Mouse (Mus musculus): ENCODE results near the gene Hdac10. TPM values are rescaled to one million over a fixed set of nuclear protein-coding genes. Genes with fewer than 3 reads are reported as not detected.
A peak's percentile ranks its signal among the peaks of the same experiment; 100 is the strongest.

Hdac10 gene
- polyA plus RNA-seq, 1 experiment from 2014 or later, result 22.1 TPM

- Histone ChIP-seq H3K9me3 (ENCODE audit: control insufficient read depth, low read length) (no peaks in the 10 kb centered on the region), H3K9ac (replicated peaks; ENCODE audit: low read depth, low read length) (peak overlapping the region; percentile 70), H3K4me3 (ENCODE audit: low read depth, low read length) (peak overlapping the region; percentile 43), H3K27ac (ENCODE audit: low read depth, low read length) (peak overlapping the region; percentile 79), H3K4me2 (ENCODE audit: low read depth, low read length) (peak overlapping the region; percentile 97), H3K36me3 (ENCODE audit: control insufficient read depth, insufficient read depth, low read length) (peaks cover 8% of the 10 kb centered on the region), H3K27me3 (ENCODE audit: control insufficient read depth, insufficient read depth, low read length) (no peaks in the 10 kb centered on the region), H3K4me1 (ENCODE audit: control insufficient read depth, insufficient read depth, low read length) (peaks cover 62% of the 10 kb centered on the region)
- 26% methylated on average over 17 of the region's 17 CpGs for WGBS
- no peak for ATAC-seq (ENCODE audit: low read depth)
Measured at GRCm38 (mm10) chr15:89172276-89172935, 43.9 kb upstream of the Hdac10 start.

GRCm38 (mm10) chr15:89171526-89172051, 43.1 kb upstream of the Hdac10 start:
- Histone ChIP-seq H3K4me1 (ENCODE audit: control insufficient read depth, insufficient read depth, low read length) (peaks cover 54% of the 10 kb centered on the region), H3K4me2 (ENCODE audit: low read depth, low read length) (no peak overlapping the region), H3K9me3 (ENCODE audit: control insufficient read depth, low read length) (no peaks in the 10 kb centered on the region), H3K36me3 (ENCODE audit: control insufficient read depth, insufficient read depth, low read length) (peaks cover 16% of the 10 kb centered on the region), H3K4me3 (ENCODE audit: low read depth, low read length) (no peak overlapping the region), H3K9ac (replicated peaks; ENCODE audit: low read depth, low read length) (no peak overlapping the region), H3K27me3 (ENCODE audit: control insufficient read depth, insufficient read depth, low read length) (no peaks in the 10 kb centered on the region), H3K27ac (ENCODE audit: low read depth, low read length) (no peak overlapping the region)
- WGBS, result 97% methylated on average over 5 of the region's 5 CpGs
- ATAC-seq (ENCODE audit: low read depth), result no peak

- peaks cover 46% of the 10 kb centered on the region for H3K4me1 ChIP-seq (ENCODE audit: control insufficient read depth, insufficient read depth, low read length)
- H3K9ac ChIP-seq (replicated peaks; ENCODE audit: low read depth, low read length), result no peak overlapping the region; the same call in 1 of the 2 replicates
- 71% methylated on average over 3 of the region's 3 CpGs for WGBS
- ATAC-seq (ENCODE audit: low read depth), result no peak
- H3K4me2 ChIP-seq (ENCODE audit: low read depth, low read length), result no peak overlapping the region
- 0 out of 2 replicates have a peak overlapping the region, but pooled peaks have one; percentile 22 for H3K27ac ChIP-seq (ENCODE audit: low read depth, low read length)
- H3K27me3 ChIP-seq (ENCODE audit: control insufficient read depth, insufficient read depth, low read length), result no peaks in the 10 kb centered on the region
- H3K9me3 ChIP-seq (ENCODE audit: control insufficient read depth, low read length), result no peaks in the 10 kb centered on the region
- H3K4me3 ChIP-seq (ENCODE audit: low read depth, low read length), result no peak overlapping the region
- H3K36me3 ChIP-seq (ENCODE audit: control insufficient read depth, insufficient read depth, low read length), result peaks cover 30% of the 10 kb centered on the region
Measured at GRCm38 (mm10) chr15:89170102-89170501, 41.6 kb upstream of the Hdac10 start.

- Histone ChIP-seq H3K9ac (replicated peaks; ENCODE audit: low read depth, low read length) (no peak overlapping the region), H3K27me3 (ENCODE audit: control insufficient read depth, insufficient read depth, low read length) (no peaks in the 10 kb centered on the region), H3K4me1 (ENCODE audit: control insufficient read depth, insufficient read depth, low read length) (peaks cover 40% of the 10 kb centered on the region), H3K27ac (ENCODE audit: low read depth, low read length) (peak overlapping the region; percentile 35; the same call in 1 of the 2 replicates), H3K4me3 (ENCODE audit: low read depth, low read length) (no peak overlapping the region), H3K9me3 (ENCODE audit: control insufficient read depth, low read length) (no peaks in the 10 kb centered on the region), H3K36me3 (ENCODE audit: control insufficient read depth, insufficient read depth, low read length) (peaks cover 37% of the 10 kb centered on the region), H3K4me2 (ENCODE audit: low read depth, low read length) (no peak overlapping the region)
- WGBS, result 0% methylated on average over 10 of the region's 10 CpGs
- peak; percentile 44; the same call in 1 of the 2 replicates for ATAC-seq (ENCODE audit: low read depth)
Measured at GRCm38 (mm10) chr15:89169431-89169830, 40.9 kb upstream of the Hdac10 start.

- Histone ChIP-seq H3K36me3 (ENCODE audit: control insufficient read depth, insufficient read depth, low read length) (peaks cover 42% of the 10 kb centered on the region), H3K4me3 (ENCODE audit: low read depth, low read length) (no peak overlapping the region), H3K27ac (ENCODE audit: low read depth, low read length) (peak overlapping the region; percentile 7; the same call in 1 of the 2 replicates), H3K9ac (replicated peaks; ENCODE audit: low read depth, low read length) (no peak overlapping the region), H3K4me2 (ENCODE audit: low read depth, low read length) (no peak overlapping the region), H3K4me1 (ENCODE audit: control insufficient read depth, insufficient read depth, low read length) (peaks cover 35% of the 10 kb centered on the region), H3K27me3 (ENCODE audit: control insufficient read depth, insufficient read depth, low read length) (no peaks in the 10 kb centered on the region), H3K9me3 (ENCODE audit: control insufficient read depth, low read length) (no peaks in the 10 kb centered on the region)
- no peak for ATAC-seq (ENCODE audit: low read depth)
- 56% methylated on average over 10 of the region's 10 CpGs for WGBS
Measured at GRCm38 (mm10) chr15:89168922-89169321, 40.4 kb upstream of the Hdac10 start.

- Histone ChIP-seq H3K4me2 (ENCODE audit: low read depth, low read length) (no peak overlapping the region), H3K36me3 (ENCODE audit: control insufficient read depth, insufficient read depth, low read length) (peaks cover 70% of the 10 kb centered on the region), H3K4me3 (ENCODE audit: low read depth, low read length) (no peak overlapping the region), H3K27me3 (ENCODE audit: control insufficient read depth, insufficient read depth, low read length) (no peaks in the 10 kb centered on the region), H3K9ac (replicated peaks; ENCODE audit: low read depth, low read length) (no peak overlapping the region), H3K27ac (ENCODE audit: low read depth, low read length) (no peak overlapping the region), H3K9me3 (ENCODE audit: control insufficient read depth, low read length) (no peaks in the 10 kb centered on the region), H3K4me1 (ENCODE audit: control insufficient read depth, insufficient read depth, low read length) (peaks cover 15% of the 10 kb centered on the region)
- no peak for ATAC-seq (ENCODE audit: low read depth)
- 93% methylated on average over 12 of the region's 12 CpGs for WGBS
Measured at GRCm38 (mm10) chr15:89165478-89165877, 37.0 kb upstream of the Hdac10 start.

- no peaks in the 10 kb centered on the region for H3K4me1 ChIP-seq (ENCODE audit: control insufficient read depth, insufficient read depth, low read length)
- H3K9me3 ChIP-seq (ENCODE audit: control insufficient read depth, low read length), result no peaks in the 10 kb centered on the region
- WGBS, result 89% methylated on average over 8 of the region's 9 CpGs
- H3K9ac ChIP-seq (replicated peaks; ENCODE audit: low read depth, low read length), result no peak overlapping the region
- H3K27me3 ChIP-seq (ENCODE audit: control insufficient read depth, insufficient read depth, low read length), result no peaks in the 10 kb centered on the region
- H3K4me2 ChIP-seq (ENCODE audit: low read depth, low read length), result no peak overlapping the region
- no peak for ATAC-seq (ENCODE audit: low read depth)
- H3K36me3 ChIP-seq (ENCODE audit: control insufficient read depth, insufficient read depth, low read length), result peaks cover 94% of the 10 kb centered on the region
- no peak overlapping the region for H3K27ac ChIP-seq (ENCODE audit: low read depth, low read length)
- H3K4me3 ChIP-seq (ENCODE audit: low read depth, low read length), result no peak overlapping the region
Measured at GRCm38 (mm10) chr15:89161397-89161796, 32.9 kb upstream of the Hdac10 start.

- H3K4me1 ChIP-seq (ENCODE audit: control insufficient read depth, insufficient read depth, low read length), result no peaks in the 10 kb centered on the region
- no peak overlapping the region for H3K9ac ChIP-seq (replicated peaks; ENCODE audit: low read depth, low read length)
- H3K9me3 ChIP-seq (ENCODE audit: control insufficient read depth, low read length), result no peaks in the 10 kb centered on the region
- H3K27ac ChIP-seq (ENCODE audit: low read depth, low read length), result no peak overlapping the region
- H3K27me3 ChIP-seq (ENCODE audit: control insufficient read depth, insufficient read depth, low read length), result no peaks in the 10 kb centered on the region
- H3K4me2 ChIP-seq (ENCODE audit: low read depth, low read length), result no peak overlapping the region
- no peak overlapping the region for H3K4me3 ChIP-seq (ENCODE audit: low read depth, low read length)
- no peak for ATAC-seq (ENCODE audit: low read depth)
- WGBS, result 94% methylated on average over 16 of the region's 16 CpGs
- peaks cover 89% of the 10 kb centered on the region for H3K36me3 ChIP-seq (ENCODE audit: control insufficient read depth, insufficient read depth, low read length)
Measured at GRCm38 (mm10) chr15:89158516-89158915, 30.0 kb upstream of the Hdac10 start.

- WGBS, result 68% methylated on average over 7 of the region's 7 CpGs
- no peak overlapping the region for H3K4me3 ChIP-seq (ENCODE audit: low read depth, low read length)
- no peak overlapping the region for H3K9ac ChIP-seq (replicated peaks; ENCODE audit: low read depth, low read length)
- ATAC-seq (ENCODE audit: low read depth), result no peak
- H3K4me2 ChIP-seq (ENCODE audit: low read depth, low read length), result no peak overlapping the region
- peaks cover 87% of the 10 kb centered on the region for H3K36me3 ChIP-seq (ENCODE audit: control insufficient read depth, insufficient read depth, low read length)
- H3K27ac ChIP-seq (ENCODE audit: low read depth, low read length), result no peak overlapping the region
- H3K4me1 ChIP-seq (ENCODE audit: control insufficient read depth, insufficient read depth, low read length), result no peaks in the 10 kb centered on the region
- H3K27me3 ChIP-seq (ENCODE audit: control insufficient read depth, insufficient read depth, low read length), result no peaks in the 10 kb centered on the region
- H3K9me3 ChIP-seq (ENCODE audit: control insufficient read depth, low read length), result no peaks in the 10 kb centered on the region
Measured at GRCm38 (mm10) chr15:89157954-89158353, 29.5 kb upstream of the Hdac10 start.
